Mouse (Mus musculus) thymus, postnatal 10 days (tissue): ENCODE results near the gene Tmc6.
"Not testable (repeated sequence)": the region's sequence is repeated elsewhere in the genome, so short reads cannot be mapped to it uniquely, and the experiment has no call there.

Experiments
- DNase-seq, 2 experiments: peaks; one replicate each; pipeline ENCODE4 v3.0.0; 2021; ENCODE audit warnings: low spot score in 2 of 2

Tmc6 gene

DNA sequence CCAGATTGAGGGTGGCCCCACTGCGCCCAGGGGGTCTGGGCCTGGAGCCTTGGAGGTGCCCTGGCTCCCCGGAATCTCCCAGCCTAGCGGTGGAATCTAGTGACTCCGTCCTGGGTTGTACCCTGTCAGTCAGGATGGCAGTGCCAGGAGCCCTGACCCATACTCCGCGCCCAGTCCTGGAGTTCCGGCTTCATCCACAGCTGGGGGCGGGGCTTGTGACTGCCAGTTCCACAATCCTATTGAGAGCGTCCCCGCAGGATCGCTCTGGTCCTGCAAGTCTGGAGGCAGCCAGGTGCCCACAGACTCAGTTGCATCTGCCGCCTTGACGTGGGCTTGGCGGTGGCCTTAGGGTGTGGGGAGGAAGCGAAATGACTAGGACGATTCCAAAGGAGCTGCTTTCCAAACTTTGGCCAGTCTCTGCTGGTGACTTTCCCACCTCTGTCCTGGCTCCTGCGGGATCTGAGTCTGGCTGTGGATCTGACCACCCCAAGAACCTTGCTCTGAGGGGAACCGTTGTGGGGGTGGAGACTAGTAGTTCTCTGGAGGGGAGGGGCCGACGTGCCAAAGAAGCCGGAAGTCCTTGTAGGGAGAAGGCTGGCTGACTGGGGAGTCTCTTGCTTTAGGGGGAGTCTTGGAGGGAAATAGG is 28.5 kb upstream of the Tmc6 start:
- DNase-seq = peak; percentile 76 to 77

DNA sequence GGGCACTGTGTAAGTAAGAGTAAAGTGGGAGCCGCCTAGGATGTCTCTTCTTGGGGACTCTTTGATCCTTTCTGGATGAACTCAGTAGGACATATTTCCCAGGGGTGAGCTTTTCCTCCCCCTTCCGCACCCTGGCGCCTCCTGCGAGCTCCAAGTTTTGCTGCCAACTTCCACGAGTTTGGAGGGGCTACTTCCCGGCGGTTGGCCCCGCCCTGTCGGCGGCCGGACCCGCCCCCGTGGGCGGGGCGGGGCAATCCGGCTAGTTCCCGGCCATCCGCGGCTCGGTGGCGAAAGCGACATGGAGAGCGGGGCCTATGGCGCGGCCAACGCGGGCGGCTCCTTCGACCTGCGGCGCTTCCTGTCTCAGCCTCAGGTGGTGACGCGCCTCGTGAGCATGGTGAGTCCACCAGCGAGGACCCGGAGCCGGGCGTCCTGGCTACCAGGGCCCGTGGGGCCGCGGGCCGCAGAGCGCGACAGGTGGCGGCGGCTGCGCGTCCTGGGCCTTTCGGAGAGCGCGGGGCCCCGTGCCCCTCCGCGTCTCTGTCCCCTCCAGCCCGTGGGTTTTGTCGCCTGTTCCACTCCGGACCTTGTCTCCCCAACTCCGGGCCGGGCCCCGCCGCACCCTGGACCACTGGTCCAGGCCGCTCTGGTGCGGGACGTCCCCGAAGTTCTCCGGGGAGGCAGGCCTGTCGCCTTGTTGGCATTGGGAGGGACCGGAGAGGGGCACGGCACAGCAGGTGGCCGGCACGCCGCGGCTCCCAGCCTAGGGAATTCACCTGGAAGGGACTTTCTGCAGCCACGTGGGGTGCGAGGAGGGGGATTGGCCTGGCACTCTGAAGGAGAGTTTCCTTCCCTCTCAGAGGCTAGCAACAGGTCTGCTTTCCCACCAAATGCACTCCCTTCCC is 27.7 kb upstream of the Tmc6 start, which contains the start of the genes Gm20708 and Syngr2:
Gm20708 (plus strand) TSS at position 262 of the 905 bp plus-strand sequence.
Syngr2 (plus strand) TSS at position 262 of the 905 bp plus-strand sequence.
- peak in 1 of 2 experiments; percentile 61 for DNase-seq

DNA sequence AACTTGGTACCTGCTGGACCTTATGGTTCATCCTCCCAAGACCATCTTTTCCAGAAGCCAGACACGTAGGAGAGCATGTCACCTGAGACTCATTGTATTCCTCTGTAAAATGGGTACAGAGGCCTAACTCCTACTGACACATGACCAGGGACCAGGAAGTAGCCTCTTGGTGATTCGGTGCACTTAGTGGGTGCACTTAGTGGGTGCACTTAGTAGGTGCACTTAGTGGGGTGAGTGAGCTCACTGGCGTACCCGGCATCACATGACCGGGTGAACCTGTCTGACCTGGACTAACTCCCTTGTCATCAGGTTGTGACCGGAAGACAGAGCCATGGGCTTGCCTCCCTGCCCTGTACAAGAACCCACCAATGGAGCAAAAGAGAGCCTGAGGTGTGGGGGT is 24.8 kb upstream of the Tmc6 start:
- no peak for DNase-seq

DNA sequence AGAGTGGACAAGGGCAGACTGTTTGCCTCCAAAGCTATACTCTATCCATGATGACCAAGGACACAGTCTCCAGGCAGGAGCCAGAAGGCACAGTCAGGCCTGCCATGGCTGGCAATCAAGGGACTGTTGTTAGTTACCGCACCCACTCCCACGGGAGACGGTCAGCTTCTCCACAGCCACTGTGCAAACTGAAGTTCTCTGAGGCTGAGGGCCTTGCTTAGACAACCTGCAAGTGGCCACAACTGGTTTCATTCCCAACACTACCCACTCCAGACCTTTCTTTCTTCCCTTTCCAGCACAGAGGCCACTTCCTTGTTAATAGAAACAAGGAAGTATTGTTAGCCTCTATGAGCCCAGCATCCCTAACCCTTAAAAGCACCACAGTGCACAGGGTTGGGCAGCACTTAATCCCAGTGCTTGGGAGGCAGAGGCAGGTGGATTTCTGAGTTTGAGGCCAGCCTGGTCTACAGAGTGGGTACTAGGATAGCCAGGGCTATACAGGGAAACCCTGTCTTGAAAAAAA is 21.2 kb upstream of the Tmc6 start:
- DNase-seq = no peak

DNA sequence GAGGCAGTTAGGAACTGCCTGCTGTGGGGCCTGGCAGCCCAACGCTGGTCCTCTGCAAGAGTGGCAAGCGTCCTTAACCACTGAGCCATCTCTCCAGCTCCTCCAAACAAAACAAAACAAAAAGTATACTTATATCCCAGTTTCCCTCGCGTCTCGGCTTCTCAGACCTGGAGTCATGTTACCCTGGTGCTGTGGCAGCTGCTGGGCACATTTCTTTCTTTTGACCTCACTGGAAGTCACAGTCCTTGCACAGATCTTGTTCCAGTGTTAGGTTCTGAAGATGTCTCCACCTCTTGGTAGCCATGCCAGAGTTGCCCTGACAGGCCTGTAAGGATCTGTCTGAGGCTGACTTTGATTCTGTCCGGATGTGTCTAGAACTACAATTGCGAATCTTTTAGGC is 19.7 kb upstream of the Tmc6 start:
- DNase-seq = no peak

DNA sequence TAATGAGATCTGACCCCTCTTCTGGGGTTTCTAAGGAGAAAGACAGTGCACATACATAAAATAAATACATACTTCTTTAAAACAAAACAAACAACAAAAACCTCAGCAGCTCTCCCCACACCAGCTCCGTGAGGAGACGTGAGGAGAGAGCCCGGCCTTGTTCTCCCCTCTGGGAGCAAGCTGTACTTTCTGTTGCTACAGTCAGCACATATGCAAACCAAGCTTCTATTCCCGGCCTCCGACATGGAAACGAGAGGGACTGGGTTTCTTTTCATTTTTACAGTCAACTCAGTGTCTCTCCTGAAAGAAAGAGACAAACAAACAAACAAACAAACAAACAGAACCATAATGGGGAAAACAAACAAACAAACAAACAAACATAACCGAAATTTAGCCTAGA is 18.0 kb upstream of the Tmc6 start:
- DNase-seq = no peak

DNA sequence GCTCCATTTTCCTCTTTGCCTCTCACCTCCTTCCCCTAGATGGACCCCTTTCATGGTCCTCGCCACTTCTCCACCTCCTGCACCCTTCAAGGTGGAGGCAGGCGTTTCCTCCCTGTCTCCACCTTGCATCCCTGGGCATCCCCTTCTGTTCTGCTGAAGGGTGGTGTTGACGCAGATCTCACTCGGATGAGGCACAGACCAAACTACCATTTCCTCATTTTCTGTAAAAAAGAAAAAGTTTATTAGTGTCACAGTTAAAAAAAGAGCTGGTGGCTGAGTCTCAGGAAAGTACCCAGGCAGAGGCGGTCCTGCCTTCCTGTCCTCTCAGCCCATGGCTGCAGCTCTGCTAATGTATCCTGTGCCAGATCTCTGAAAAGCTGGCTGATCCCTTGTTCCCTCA is 17.2 kb upstream of the Tmc6 start:
- DNase-seq = no peak

DNA sequence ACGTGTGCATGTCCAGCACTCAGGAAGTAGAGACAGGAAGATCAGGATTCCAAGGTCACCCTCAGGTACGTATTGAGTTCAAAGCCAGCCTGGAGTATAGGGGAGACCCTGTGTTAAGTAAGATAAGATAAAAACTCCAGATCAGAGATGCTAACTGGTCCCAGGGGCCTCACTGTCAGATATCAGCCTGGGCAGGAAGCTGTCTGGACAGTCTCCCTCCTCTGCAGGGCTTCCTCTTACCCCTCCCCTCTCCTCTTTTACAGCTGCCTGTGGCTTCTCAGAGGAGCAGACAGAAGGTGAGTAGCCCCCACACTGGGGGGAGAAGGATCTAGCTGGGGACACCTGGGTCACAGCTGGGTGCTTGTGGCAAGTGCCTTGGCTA is 16.2 kb upstream of the Tmc6 start:
- DNase-seq = no peak

DNA sequence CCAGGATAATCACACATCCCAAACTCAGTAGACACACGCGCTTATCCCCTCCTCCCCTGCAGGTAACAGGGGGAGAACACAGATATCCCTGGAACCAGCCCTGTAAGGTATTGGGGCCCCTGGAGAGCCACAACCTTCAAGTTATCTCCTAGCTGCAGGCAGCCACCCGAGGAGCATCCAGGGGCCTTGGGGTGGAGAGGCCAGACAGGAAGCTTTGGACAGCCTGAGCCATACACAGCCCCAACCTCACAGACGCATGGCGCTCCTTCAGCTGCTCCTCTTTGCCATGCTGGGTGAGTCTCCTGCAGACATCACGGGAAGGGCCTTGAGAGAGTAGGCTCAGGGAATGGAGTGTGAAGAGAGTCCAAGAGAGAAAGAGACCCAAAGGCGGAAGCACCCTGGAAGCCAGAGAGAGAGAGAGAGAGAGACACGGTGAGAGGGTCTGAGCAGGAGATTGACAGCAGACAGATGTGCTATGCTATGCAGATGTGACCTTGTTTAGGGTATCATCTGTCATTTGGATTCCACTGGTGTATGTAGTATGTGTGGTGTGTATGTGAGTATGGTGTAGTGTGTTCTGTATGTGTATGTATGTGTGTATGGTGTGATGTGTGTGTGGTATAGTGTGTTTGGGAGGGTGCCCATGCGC is 15.6 kb upstream of the Tmc6 start, which contains the start of gene 6030468B19Rik:
6030468B19Rik (plus strand) TSS at position 150 of the 649 bp plus-strand sequence.
- no peak for DNase-seq

DNA sequence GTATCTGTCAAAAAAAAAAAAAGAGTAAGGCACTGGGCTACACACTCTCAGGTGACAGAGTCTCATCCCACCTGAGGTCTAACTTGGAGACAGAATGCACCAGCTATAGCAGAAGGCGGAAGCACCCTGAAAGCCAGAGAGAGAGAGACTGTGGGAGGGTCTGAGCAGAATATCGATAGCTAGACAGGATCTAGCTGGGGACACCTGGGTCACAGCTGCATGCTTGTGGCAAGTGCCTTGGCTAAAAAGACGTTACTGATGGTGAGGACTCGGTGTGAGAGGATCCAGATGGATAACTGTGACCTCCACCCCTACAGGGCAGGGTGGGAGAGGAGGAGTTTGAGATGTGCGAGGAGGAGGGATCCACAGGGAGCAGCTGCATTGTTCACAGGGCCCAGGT is 15.0 kb upstream of the Tmc6 start:
- no peak for DNase-seq

DNA sequence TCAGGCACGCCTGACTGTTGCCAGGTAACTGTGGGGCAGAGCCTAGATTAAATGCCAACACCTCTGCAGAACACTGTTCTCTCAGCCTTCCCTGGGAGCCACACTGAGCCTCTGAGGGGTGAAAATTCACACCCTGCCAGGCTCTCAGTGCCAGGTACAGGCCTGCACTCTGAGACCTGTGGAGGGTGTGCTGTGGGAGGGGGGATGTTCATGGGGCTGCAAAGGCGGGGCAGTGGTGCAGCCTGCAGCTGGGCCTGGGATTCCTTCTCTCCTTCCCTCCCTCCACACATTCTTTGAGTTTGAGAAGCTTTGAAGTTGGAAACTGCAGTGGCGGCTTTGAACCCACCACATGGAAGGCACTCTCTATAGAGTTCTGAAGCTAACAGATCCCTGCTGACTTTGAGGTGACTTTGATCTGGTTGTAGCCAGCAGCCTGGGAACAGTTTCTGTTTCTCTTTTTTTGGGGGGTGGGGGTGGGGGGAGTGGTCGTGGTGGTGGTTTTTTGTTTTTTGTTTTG is 12.1 kb upstream of the Tmc6 start:
- DNase-seq = no peak

DNA sequence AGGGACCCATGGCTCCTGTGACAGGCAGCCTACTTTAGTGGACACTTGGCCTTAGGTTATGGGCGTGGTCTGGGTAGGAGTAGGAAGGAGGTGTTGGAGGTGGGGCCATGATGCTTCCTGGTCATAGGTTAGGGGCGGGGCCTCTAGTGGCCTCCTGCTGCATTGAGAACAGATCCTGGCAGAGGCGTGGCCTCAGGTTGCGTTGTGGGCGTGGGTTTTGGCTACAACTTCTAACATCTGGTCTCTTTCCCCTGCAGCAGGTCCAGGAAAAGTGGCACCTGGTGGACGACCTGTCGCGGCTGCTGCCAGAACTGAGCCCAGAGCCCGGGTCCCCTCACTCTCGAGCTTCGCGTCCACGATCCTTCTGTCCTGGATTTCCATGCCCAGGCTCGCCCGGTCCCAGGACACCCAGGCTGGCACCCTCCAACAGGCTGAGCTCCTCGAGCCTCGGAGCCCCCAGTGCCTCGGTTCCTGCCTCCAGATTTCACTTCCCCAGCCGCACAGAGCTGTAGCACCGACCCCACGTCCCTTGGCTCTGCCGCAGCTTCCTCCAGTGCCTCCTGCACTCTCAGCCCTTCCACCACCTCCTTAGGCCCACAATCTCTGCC is 10.4 kb upstream of the Tmc6 start:
- no peak for DNase-seq

DNA sequence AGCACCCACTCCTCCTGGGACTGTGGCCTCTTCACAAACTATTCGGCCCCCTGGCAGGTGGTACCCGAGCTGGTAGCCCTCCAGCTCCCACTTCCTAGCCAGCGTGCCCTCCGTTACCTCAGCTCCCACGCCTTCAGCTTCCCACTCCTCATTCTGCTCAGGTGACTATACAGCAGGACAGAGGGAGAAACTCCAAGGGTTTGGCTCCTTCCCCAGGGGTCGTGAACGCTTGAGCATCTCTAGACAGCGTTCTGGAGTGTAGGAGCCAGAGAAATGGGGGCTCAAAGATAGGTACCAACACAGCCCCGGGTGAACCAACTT is 9.4 kb upstream of the Tmc6 start:
- no peak for DNase-seq

DNA sequence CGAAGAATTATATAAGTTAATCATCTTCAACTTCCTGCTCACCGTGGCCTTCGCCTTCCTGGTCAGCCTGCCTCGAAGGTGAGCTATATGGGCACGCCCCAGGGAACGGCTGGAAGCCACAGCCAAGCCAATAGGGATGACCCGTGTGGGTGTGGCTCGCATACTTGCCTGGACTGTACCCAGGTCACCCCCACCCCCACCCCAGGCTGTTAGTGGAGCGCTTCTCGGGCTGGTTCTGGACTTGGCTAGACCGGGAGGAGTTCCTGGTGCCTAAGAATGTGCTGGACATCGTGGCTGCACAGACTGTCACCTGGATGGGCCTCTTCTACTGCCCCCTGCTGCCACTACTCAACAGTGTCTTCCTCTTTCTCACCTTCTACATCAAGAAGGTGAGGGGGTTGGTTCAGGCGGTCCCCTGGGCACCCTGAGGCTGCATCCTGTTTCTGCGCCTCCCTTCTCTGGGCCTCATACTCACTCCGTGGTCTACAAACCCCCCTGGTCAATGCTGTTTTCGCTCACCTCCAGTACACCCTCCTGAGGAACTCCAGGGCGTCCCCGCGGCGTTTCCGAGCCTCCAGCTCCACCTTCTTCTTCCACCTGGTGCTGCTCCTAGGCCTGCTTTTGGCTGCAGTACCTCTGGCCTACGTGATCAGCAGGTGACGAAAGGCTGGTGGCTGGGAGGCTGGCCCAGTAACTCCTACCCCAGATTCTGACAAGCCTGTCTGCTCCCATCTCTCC is 8.9 kb upstream of the Tmc6 start:
- no peak for DNase-seq

DNA sequence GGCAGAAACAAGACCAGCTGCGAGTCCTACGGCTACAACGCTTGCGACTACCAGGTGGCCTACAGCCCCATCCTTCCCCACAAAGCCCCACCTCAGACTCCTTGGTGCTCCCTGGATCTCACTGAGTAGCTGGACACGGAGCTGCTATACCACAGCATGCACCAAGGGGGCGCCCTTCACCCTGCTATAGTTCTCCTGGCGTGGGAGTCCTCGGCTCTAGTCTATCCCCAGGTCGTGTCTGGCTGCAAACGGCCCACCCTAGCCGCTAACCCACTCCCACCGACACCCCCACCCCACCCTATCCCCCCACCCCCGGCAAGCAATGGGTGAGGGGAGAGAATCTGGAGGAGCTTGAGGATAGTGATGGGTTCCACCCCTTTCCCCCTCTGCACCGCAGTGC is 8.3 kb upstream of the Tmc6 start:
- peak; percentile 42 to 69 for DNase-seq

DNA sequence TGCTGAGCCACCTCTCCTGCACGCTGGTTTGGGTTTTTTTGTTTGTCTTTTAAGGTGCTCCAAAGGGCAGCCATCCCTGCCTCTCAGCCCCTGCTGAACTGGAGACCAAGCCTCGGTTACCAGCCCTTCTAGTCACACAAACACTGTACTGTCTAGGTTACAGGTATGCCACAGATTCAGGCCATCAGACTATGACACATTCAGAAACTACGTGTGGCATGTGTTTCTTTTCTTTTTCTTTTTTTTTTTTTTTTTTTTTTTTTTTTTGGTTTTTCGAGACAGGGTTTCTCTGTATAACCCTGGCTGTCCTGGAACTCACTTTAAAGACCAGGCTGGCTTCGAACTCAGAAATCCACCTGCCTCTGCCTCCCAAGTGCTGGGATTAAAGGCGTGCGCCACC is 6.5 kb upstream of the Tmc6 start:
- not testable (repeated sequence) for DNase-seq

DNA sequence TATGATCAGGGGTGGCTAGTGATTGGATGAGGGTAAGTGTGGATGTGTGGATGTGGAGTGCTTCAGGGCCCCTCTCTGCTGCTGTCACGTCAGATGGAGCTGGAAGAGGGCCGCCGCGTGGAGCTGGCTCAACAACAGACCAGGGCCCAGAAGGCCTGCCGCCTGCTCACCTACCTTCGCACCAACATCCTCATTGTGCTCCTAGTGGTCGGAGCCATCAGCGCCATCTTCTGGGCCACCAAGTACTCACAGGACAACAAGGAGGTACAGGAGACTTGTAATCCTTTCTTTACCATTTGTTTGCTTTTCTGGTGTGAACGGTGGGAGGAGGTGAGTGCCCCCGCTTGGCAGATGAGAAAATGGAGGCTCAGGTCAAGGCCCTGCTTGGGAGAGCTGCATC is 4.3 kb upstream of the Tmc6 start:
- DNase-seq = peak; percentile 55 to 73

DNA sequence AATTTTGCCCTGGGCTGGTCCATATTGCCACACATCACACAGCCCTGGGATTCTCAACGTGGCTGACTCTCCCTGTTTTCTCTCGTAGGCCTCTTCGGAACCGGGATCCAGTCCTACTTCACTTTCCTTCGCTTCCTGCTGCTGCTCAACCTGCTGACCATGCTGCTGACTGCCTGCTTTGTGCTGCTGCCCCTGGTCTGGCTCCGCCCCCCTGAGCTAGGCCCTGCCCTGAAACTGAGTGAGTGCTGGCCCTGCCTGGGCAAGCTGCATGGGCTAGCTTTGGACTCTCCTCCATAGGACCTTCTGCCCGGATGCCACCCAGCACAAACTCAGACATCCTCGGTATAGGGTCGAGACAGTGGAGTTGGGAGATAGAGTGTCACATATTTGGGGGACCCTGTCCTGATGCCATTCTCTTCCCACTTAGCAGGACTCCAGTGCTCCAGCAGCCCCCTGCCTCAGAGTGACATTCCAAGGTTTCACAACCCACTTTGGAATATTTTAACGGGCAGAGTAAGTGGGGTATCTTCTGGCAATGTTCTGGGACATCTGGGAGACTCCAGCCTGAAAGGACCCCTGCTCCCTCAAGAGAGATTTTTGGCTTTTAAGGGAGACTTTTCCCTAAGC is 1.8 kb upstream of the Tmc6 start:
- peak; percentile 34 to 43 for DNase-seq

DNA sequence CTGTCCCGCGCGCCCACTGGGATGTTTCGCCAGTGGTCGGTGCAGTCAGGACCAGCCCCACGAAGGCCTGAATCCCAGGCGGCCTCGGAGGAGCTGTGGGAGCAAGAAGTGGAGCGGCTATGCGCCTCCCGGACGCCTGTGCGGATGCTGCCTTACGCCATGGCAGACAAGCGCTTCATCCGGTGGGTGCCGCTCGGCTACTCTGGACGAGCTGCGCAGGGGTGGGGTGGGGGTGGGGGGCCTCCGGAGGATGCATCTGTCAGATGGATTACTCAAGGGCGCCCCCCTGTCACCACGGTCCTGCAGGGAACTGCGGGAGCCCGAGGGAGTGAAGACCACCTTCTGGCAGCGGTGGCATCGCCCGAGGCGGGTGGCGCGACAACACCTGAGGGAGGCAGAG is 1.1 kb upstream of the Tmc6 start:
- peak; percentile 96 to 97 for DNase-seq

DNA sequence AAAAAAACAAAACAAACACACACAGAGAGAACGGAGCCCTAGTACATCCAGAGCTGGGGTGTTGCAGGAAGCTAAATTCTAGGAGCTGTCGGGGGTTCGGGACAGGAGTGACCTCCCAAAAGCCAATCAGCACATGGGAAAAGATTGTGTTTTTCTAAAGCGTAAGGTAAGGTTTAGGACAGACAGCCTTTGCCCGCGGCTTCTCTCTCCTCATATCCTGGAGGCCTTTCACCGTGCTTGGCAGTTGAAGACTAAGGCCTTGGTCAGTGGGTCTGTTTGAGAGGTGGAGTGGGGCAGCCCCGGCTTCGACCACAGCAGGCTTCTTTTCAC is 672 bp upstream of the Tmc6 start:
- DNase-seq = no peak
